Mouse (Mus musculus): ENCODE data around the gene Babam2.

The Babam2 gene

DNA sequence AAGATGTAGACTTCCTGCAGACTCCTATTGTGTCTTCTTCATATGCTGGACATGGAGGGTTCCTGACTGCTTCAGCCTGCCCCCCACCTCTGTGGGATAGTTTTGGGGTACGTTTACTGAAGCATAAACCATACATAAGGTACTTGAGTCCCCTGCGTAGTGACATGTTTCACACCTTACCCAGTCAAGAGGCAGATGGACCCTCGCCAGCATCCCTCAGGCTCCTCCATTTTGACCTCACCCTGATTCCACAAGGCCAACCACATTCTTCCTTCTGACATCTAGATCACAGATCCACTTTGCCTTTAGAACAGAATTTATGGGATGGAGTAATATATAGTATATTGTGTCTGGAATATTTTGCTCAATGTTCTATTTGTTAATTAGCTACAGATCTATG lies 429.7 kb downstream of the Babam2 start:
- no peak for DNase-seq (ENCODE audit: low read depth, low spot score)

DNA sequence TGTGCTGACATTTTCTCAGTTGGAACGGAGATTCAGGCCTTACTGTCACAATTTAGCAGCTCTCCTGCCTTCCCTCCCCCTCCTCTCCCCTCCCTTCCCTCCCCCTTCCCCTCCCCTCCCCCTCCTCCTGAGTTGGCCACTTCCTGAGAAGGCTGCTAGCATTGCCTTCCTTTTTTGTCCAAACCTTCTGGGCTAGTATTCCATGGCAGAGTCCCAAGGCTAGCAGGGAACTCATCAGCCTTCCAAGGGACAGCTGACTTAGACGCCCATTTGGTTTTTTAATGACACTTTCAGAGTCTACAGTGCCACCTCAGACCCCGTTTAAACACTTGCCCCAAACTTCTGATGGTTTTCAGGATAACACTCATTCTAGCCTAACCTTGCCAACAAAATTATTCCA lies 430.4 kb downstream of the Babam2 start:
- DNase-seq (ENCODE audit: low read depth, low spot score) = no peak

DNA sequence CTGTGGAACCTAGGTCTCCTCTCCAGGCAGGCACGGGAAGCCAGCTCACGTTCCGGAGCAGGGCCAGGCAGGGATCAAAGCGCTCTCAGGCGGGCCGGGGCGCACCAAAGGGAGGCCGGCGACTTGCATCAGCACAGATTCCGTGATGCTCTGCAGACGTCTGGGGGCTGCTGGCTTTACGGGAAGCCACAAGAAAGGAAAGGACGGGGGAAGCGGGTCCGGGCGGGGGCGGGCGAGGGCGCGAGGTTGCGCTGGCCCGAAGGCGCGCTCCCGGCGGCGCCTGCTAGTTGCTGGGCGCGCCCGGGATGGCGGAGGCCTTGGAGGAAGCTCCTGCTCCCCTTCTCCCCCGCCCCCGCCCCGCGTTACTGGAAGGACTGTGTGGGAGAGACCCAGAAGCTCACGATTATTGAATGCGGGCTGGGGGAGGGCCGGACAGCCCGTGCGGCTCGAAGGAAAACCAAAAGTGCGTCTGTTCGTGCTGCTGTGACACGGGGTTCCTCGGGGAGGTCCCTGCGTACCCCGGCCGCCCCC lies 435.6 kb downstream of the Babam2 start:
- DNase-seq (ENCODE audit: low read depth, low spot score) = peak; percentile 61

DNA sequence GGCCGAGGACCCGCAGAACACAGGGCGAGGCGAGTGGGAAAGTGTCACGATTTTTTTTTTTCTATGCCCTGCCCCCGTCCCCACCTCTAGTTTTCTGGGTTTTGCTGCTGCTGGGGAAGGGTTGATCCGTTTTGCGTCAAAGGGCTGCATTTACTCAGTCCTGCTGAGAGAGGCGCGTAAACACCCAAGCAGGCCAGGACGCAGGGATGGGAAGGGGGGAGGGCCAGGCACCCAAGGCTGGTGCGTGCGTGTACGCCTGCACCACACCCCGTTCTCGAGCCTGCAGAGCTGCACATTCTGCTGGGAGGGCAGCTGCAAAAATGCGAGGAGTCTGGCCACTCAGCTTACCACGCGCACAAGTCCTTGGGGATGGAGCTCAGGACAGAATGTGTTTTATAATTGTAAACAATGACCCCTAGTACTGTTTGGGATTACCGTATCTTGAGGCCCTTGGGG lies 436.1 kb downstream of the Babam2 start:
- DNase-seq (ENCODE audit: low read depth, low spot score) = peak; percentile 89

DNA sequence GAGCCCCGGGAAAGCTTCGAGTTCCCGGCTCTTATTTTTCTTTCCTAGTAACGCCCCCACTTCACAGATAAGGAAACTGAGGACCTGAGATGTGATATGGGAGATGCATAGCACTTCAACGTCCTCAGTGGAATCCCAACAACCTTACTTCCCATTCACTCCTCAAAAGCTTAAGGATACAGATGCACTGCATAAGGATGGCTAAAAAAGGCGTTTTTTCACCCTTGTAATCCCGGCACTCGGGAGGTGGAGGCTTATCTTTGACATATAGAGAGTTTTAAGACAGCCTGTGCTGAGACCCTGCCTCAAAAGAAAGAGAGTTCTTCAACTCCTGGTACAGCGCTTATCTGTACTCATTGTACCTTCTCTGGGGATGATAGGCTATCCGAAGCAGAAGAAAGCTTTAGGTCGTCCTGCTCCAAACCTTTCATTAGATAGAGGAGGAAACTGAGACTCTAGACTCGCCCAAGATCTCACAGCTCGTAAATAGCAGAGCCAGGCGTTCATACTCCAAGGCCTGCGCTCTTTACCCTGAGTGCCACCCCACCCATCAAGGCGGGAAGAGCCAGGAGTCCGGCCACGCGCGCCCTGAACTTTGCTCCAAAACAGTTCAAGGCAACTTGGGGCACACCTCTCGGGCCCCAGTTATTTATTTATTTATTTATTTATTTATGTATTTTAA lies 436.7 kb downstream of the Babam2 start:
- DNase-seq (ENCODE audit: low read depth, low spot score) = peak; percentile 56
